Mouse (Mus musculus) limb, embryonic 10.5 days (tissue): ENCODE data around the gene Atxn1. TPM values are rescaled to one million over a fixed set of nuclear protein-coding genes. Genes with fewer than 3 reads are reported as not detected.

Experiments
- DNase-seq: peaks from one replicate; pipeline ENCODE4 v3.0.0-alpha.2; 2017; ENCODE audit warnings: low spot score
- H3K27ac ChIP-seq: fragments of 300-500 bp; sonication (generic); 2 replicates; pipeline ENCODE4 v1.5.1; 2016; ENCODE audit warnings: mild to moderate bottlenecking
- H3K27me3 ChIP-seq: fragments of 300-500 bp; sonication (generic); 2 replicates; pipeline ENCODE4 v1.6.1; 2016; ENCODE audit warnings: low read depth, mild to moderate bottlenecking; ENCODE audit not compliant: poor library complexity, severe bottlenecking
- H3K36me3 ChIP-seq: fragments of 300-500 bp; sonication (generic); 2 replicates; pipeline ENCODE4 v1.6.1; 2016; ENCODE audit warnings: mild to moderate bottlenecking, moderate library complexity
- H3K4me1 ChIP-seq: fragments of 300-500 bp; sonication (generic); 2 replicates; pipeline ENCODE4 v1.6.1; 2016
- H3K4me3 ChIP-seq: fragments of 300-500 bp; sonication (generic); 2 replicates; pipeline ENCODE4 v1.5.1; 2016; ENCODE audit warnings: mild to moderate bottlenecking, moderate library complexity
- H3K9me3 ChIP-seq: fragments of 300-500 bp; sonication (generic); replicated peaks from 2 replicates; pipeline ENCODE4 v1.6.1; 2016; ENCODE audit warnings: mild to moderate bottlenecking
- WGBS: fragments of 180-500 bp; shearing (Covaris S2); methylation state at CpG from one replicate; pipeline ENCODE4 v1.1.7; 2016; 5-methylcytosine and 5-hydroxymethylcytosine counted together
- polyA plus RNA-seq: library from polyadenylated mRNA; unstranded; fragments of >200 nt; fragmentation: Nextera tagmentation; extraction: Ambion mirVana; gene quantifications from 2 replicates; pipeline ENCODE4 v1.2.1, GENCODE M21; 2016

Atxn1 gene
- polyA plus RNA-seq, 1 experiment from 2014 or later, result 1.4 TPM

- DNase-seq, result no peak
- WGBS, result 76% methylated on average over 5 of the region's 5 CpGs
- Histone ChIP-seq H3K36me3 (no peaks in the 10 kb centered on the region), H3K4me1 (peaks cover 13% of the 10 kb centered on the region), H3K4me3 (no peak overlapping the region), H3K9me3 (no peaks in the 10 kb centered on the region), H3K27me3 (no peaks in the 10 kb centered on the region), H3K27ac (no peak overlapping the region)
Observed at GRCm38 (mm10) chr13:45577366-45577765, 387.4 kb downstream of the Atxn1 start.

- peak overlapping the region; percentile 57; the same call in 1 of the 2 replicates for H3K27ac ChIP-seq
- H3K9me3 ChIP-seq, result no peaks in the 10 kb centered on the region
Observed at GRCm38 (mm10) chr13:45576185-45576584, 388.6 kb downstream of the Atxn1 start.

GRCm38 (mm10) chr13:45572768-45573167, 392.0 kb downstream of the Atxn1 start:
- H3K4me1 ChIP-seq, result peaks cover 3% of the 10 kb centered on the region; the same call in 1 of the 2 replicates
- H3K36me3 ChIP-seq, result no peaks in the 10 kb centered on the region
- no peaks in the 10 kb centered on the region for H3K9me3 ChIP-seq
- DNase-seq, result peak; percentile 74
- H3K4me3 ChIP-seq, result no peak overlapping the region
- 37% methylated on average over 4 of the region's 4 CpGs for WGBS
- no peak overlapping the region for H3K27ac ChIP-seq
- no peaks in the 10 kb centered on the region for H3K27me3 ChIP-seq

More at GRCm38 (mm10) chr13:45576185-45576584, 388.6 kb downstream of the Atxn1 start:
- no peak overlapping the region for H3K4me3 ChIP-seq
- no peaks in the 10 kb centered on the region for H3K36me3 ChIP-seq
- peaks cover 3% of the 10 kb centered on the region; the same call in 1 of the 2 replicates for H3K4me1 ChIP-seq
- WGBS, result 84% methylated on average over 4 of the region's 4 CpGs
- H3K27me3 ChIP-seq, result no peaks in the 10 kb centered on the region
- no peak for DNase-seq

- 3% methylated on average over 6 of the region's 6 CpGs for WGBS
- Histone ChIP-seq H3K9me3 (no peaks in the 10 kb centered on the region), H3K4me1 (peaks cover 3% of the 10 kb centered on the region; the same call in 1 of the 2 replicates), H3K27me3 (no peaks in the 10 kb centered on the region), H3K4me3 (no peak overlapping the region), H3K27ac (no peak overlapping the region), H3K36me3 (no peaks in the 10 kb centered on the region)
- peak; percentile 88 for DNase-seq
Observed at GRCm38 (mm10) chr13:45571795-45572262, 393.0 kb downstream of the Atxn1 start.

- H3K4me3 ChIP-seq, result no peak overlapping the region
- no peak for DNase-seq
- no peaks in the 10 kb centered on the region for H3K4me1 ChIP-seq
- WGBS, result 78% methylated on average over 7 of the region's 7 CpGs
- no peaks in the 10 kb centered on the region for H3K27me3 ChIP-seq
- H3K27ac ChIP-seq, result no peak overlapping the region
- H3K36me3 ChIP-seq, result no peaks in the 10 kb centered on the region
- no peaks in the 10 kb centered on the region for H3K9me3 ChIP-seq
Observed at GRCm38 (mm10) chr13:45569932-45570331, 394.9 kb downstream of the Atxn1 start.

- H3K4me1 ChIP-seq, result no peaks in the 10 kb centered on the region
- no peaks in the 10 kb centered on the region for H3K36me3 ChIP-seq
- no peaks in the 10 kb centered on the region for H3K9me3 ChIP-seq
- no peaks in the 10 kb centered on the region for H3K27me3 ChIP-seq
- no peak overlapping the region for H3K27ac ChIP-seq
- 80% methylated on average over 4 of the region's 4 CpGs for WGBS
- no peak for DNase-seq
- no peak overlapping the region for H3K4me3 ChIP-seq
Observed at GRCm38 (mm10) chr13:45564946-45565345, 399.9 kb downstream of the Atxn1 start.

- 84% methylated on average over 9 of the region's 9 CpGs for WGBS
- no peak for DNase-seq
- Histone ChIP-seq H3K27ac (no peak overlapping the region), H3K36me3 (no peaks in the 10 kb centered on the region), H3K9me3 (no peaks in the 10 kb centered on the region), H3K4me1 (no peaks in the 10 kb centered on the region), H3K4me3 (no peak overlapping the region), H3K27me3 (no peaks in the 10 kb centered on the region)
Observed at GRCm38 (mm10) chr13:45562011-45562410, 402.8 kb downstream of the Atxn1 start.

GRCm38 (mm10) chr13:45560543-45560942, 404.3 kb downstream of the Atxn1 start:
- H3K9me3 ChIP-seq, result no peaks in the 10 kb centered on the region
- no peaks in the 10 kb centered on the region for H3K27me3 ChIP-seq
- H3K36me3 ChIP-seq, result no peaks in the 10 kb centered on the region
- H3K27ac ChIP-seq, result no peak overlapping the region
- no peaks in the 10 kb centered on the region for H3K4me1 ChIP-seq
- no peak overlapping the region for H3K4me3 ChIP-seq
- peak; percentile 46 for DNase-seq
- 74% methylated on average over 7 of the region's 7 CpGs for WGBS

- Histone ChIP-seq H3K27me3 (no peaks in the 10 kb centered on the region), H3K36me3 (no peaks in the 10 kb centered on the region), H3K27ac (no peak overlapping the region), H3K4me1 (no peaks in the 10 kb centered on the region), H3K9me3 (no peaks in the 10 kb centered on the region), H3K4me3 (no peak overlapping the region)
- 95% methylated on average over 3 of the region's 3 CpGs for WGBS
- DNase-seq, result no peak
Observed at GRCm38 (mm10) chr13:45559258-45559657, 405.6 kb downstream of the Atxn1 start.

- 71% methylated on average over 4 of the region's 4 CpGs for WGBS
- no peak for DNase-seq
- H3K36me3 ChIP-seq, result no peaks in the 10 kb centered on the region
- H3K27ac ChIP-seq, result no peak overlapping the region
- no peak overlapping the region for H3K4me3 ChIP-seq
- no peaks in the 10 kb centered on the region for H3K27me3 ChIP-seq
- no peaks in the 10 kb centered on the region for H3K4me1 ChIP-seq
- no peaks in the 10 kb centered on the region for H3K9me3 ChIP-seq
Observed at GRCm38 (mm10) chr13:45558367-45558766, 406.4 kb downstream of the Atxn1 start.

GRCm38 (mm10) chr13:45553674-45554073, 411.1 kb downstream of the Atxn1 start:
- H3K9me3 ChIP-seq, result no peaks in the 10 kb centered on the region
- no peak overlapping the region for H3K27ac ChIP-seq
- H3K27me3 ChIP-seq, result no peaks in the 10 kb centered on the region
- whole genome bisulfite sequencing, result 84% methylated on average over 7 of the region's 7 CpGs
- no peak for DNase-seq
- no peaks in the 10 kb centered on the region for H3K4me1 ChIP-seq
- no peaks in the 10 kb centered on the region for H3K36me3 ChIP-seq
- no peak overlapping the region for H3K4me3 ChIP-seq

GRCm38 (mm10) chr13:45547549-45547948, 417.3 kb downstream of the Atxn1 start:
- Histone ChIP-seq H3K4me3 (no peak overlapping the region), H3K36me3 (no peaks in the 10 kb centered on the region), H3K4me1 (no peaks in the 10 kb centered on the region), H3K27me3 (no peaks in the 10 kb centered on the region), H3K9me3 (no peaks in the 10 kb centered on the region), H3K27ac (no peak overlapping the region)
- 82% methylated on average over 5 of the region's 5 CpGs for WGBS
- DNase-seq, result no peak

GRCm38 (mm10) chr13:45546946-45547345, 417.9 kb downstream of the Atxn1 start:
- H3K4me1 ChIP-seq, result no peaks in the 10 kb centered on the region
- no peak overlapping the region for H3K27ac ChIP-seq
- H3K27me3 ChIP-seq, result no peaks in the 10 kb centered on the region
- H3K4me3 ChIP-seq, result no peak overlapping the region
- no peaks in the 10 kb centered on the region for H3K36me3 ChIP-seq
- H3K9me3 ChIP-seq, result no peaks in the 10 kb centered on the region
- WGBS, result 84% methylated on average over 4 of the region's 4 CpGs
- DNase-seq, result no peak

GRCm38 (mm10) chr13:45545974-45546373, 418.8 kb downstream of the Atxn1 start:
- WGBS, result 87% methylated on average over 13 of the region's 13 CpGs
- Histone ChIP-seq H3K27me3 (no peaks in the 10 kb centered on the region), H3K4me1 (no peaks in the 10 kb centered on the region), H3K4me3 (no peak overlapping the region), H3K9me3 (no peaks in the 10 kb centered on the region), H3K27ac (no peak overlapping the region), H3K36me3 (no peaks in the 10 kb centered on the region)
- DNase-seq, result no peak
